Mouse (Mus musculus) stomach, embryonic 14.5 days (tissue): ENCODE results near the gene Fgd4. TPM values are rescaled to one million over a fixed set of nuclear protein-coding genes. Genes with fewer than 3 reads are reported as not detected.

Source experiments
- ATAC-seq: fragments of 200-750 bp; cut with Nextera tagmentation; 2 replicates; pipeline ENCODE4 v1.8.0; 2017; ENCODE audit warnings: low read depth, moderate TSS enrichment; ENCODE audit not compliant: insufficient number of reproducible peaks, insufficient read depth, low FRiP score
- H3K27ac ChIP-seq: fragments of 300-500 bp; sonication (generic); 2 replicates; pipeline ENCODE4 v1.5.1; 2014; ENCODE audit warnings: mild to moderate bottlenecking, low read length, moderate library complexity, mixed read lengths
- H3K27me3 ChIP-seq: fragments of 300-500 bp; sonication (generic); 2 replicates; pipeline ENCODE4 v1.6.1; 2014; ENCODE audit warnings: low read length, control low read depth, mixed read lengths; ENCODE audit not compliant: control insufficient read depth, insufficient read depth
- H3K36me3 ChIP-seq: fragments of 300-500 bp; sonication (generic); 2 replicates; pipeline ENCODE4 v1.6.1; 2014; ENCODE audit warnings: mild to moderate bottlenecking, control low read depth, low read length, moderate library complexity, mixed read lengths; ENCODE audit not compliant: control insufficient read depth, insufficient read depth
- H3K4me1 ChIP-seq: fragments of 300-500 bp; sonication (generic); 2 replicates; pipeline ENCODE4 v1.6.1; 2014; ENCODE audit warnings: low read length, control low read depth, mixed read lengths; ENCODE audit not compliant: control insufficient read depth, insufficient read depth
- H3K4me2 ChIP-seq: fragments of 300-500 bp; sonication (generic); replicated peaks from 2 replicates; pipeline ENCODE4 v1.6.1; 2014; ENCODE audit warnings: low read depth, low read length, control low read depth
- H3K4me3 ChIP-seq: fragments of 300-500 bp; sonication (generic); 2 replicates; pipeline ENCODE4 v1.5.1; 2014; ENCODE audit warnings: low read depth, low read length, control low read depth
- H3K9ac ChIP-seq: fragments of 300-500 bp; sonication (generic); replicated peaks from 2 replicates; pipeline ENCODE4 v1.6.1; 2014; ENCODE audit warnings: low read depth, mild to moderate bottlenecking, control low read depth, low read length, moderate library complexity, mixed read lengths
- H3K9me3 ChIP-seq: fragments of 300-500 bp; sonication (generic); 2 replicates; pipeline ENCODE4 v1.6.1; 2016; ENCODE audit warnings: low read depth, low read length, control low read depth; ENCODE audit not compliant: control insufficient read depth
- WGBS: fragments of 180-500 bp; shearing (Covaris S2); extraction: QIAGEN DNeasy Blood & Tissue Kit; methylation state at CpG from one replicate; pipeline ENCODE4 v1.1.7; 2014; 5-methylcytosine and 5-hydroxymethylcytosine counted together
- polyA plus RNA-seq: library from polyadenylated mRNA; unstranded; fragments of >200 nt; fragmentation: Nextera tagmentation; extraction: Ambion mirVana; gene quantifications from 2 replicates; pipeline ENCODE4 v1.2.1, GENCODE M21; 2014

The Fgd4 gene
- polyA plus RNA-seq, 1 experiment from 2014 or later, result 16.1 TPM

DNA sequence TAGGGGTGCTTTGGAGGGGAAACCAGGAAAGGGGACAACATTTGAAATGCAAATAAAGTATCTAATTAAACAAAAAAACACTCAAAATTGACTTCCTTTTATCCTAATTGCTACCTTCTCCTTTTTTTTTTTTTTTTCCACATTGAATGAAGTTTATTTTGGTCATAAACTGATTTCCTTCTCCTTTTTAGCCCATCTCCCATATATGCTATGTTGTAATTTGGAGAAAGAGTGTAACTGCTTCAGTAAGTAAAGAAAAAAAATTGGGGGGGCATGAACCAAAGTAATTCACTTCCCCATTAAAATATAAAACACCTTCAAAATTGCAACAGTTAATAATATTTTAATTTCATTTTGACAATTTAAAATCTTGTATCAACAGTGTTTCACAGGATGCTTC lies 25.8 kb downstream of the Fgd4 start:
- no peaks in the 10 kb centered on the region for H3K4me1 ChIP-seq
- no peak overlapping the region for H3K4me3 ChIP-seq
- no peak overlapping the region for H3K4me2 ChIP-seq
- H3K27ac ChIP-seq, result no peak overlapping the region
- H3K36me3 ChIP-seq, result no peaks in the 10 kb centered on the region
- H3K9me3 ChIP-seq, result no peaks in the 10 kb centered on the region
- no peak overlapping the region for H3K9ac ChIP-seq
- no peaks in the 10 kb centered on the region for H3K27me3 ChIP-seq
- ATAC-seq, result no peak

DNA sequence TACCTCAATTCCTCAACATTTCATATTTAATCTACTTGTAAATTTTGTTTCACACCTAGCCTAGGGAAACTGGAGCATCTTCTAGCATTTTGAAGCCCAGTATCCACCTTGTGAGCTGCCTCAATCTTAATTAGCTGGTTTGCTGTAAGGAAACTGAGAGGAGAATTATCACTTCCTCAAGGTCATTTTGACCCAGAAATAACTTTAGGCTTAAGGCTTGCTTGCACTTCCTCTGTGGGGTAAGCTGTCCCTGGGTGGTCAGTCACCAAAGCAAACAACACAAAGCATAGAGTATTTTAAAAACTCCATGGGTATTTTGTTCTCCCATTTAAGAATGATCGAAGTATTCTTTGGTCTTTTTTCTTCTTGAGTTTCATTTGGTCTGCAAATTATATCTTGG lies 27.2 kb downstream of the Fgd4 start:
- no peaks in the 10 kb centered on the region for H3K27me3 ChIP-seq
- H3K4me3 ChIP-seq, result no peak overlapping the region
- H3K9me3 ChIP-seq, result no peaks in the 10 kb centered on the region
- H3K9ac ChIP-seq, result no peak overlapping the region
- H3K4me1 ChIP-seq, result no peaks in the 10 kb centered on the region
- H3K36me3 ChIP-seq, result no peaks in the 10 kb centered on the region
- 89% methylated on average over 1 of the region's 1 CpGs for WGBS
- H3K27ac ChIP-seq, result no peak overlapping the region
- ATAC-seq, result no peak
- no peak overlapping the region for H3K4me2 ChIP-seq

DNA sequence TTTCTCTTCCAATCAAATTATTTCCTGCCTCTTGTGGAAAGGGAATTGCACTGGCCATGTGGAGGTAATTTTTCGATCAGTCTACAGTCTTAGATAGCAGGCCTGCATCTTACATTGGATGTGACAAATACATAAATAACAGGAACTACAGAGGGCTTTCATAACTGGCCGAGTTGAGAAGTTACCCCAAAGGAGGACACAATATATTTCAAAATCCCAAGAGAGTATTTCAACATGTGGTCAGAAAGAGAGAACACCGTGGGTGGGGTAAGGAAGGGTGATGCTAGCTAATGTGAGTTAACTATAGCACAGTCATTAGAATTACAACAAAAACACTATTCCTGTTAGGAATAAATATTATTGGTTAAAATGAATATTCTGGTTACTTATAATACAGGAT lies 29.0 kb downstream of the Fgd4 start:
- Histone ChIP-seq H3K4me3 (no peak overlapping the region), H3K4me2 (no peak overlapping the region), H3K4me1 (no peaks in the 10 kb centered on the region), H3K9me3 (no peaks in the 10 kb centered on the region), H3K27ac (no peak overlapping the region), H3K36me3 (no peaks in the 10 kb centered on the region), H3K9ac (no peak overlapping the region), H3K27me3 (no peaks in the 10 kb centered on the region)
- WGBS, result 81% methylated on average over 3 of the region's 3 CpGs
- no peak for ATAC-seq

GRCm38 (mm10) chr16:16566786-16567185 lies 33.6 kb downstream of the Fgd4 start:
- Histone ChIP-seq H3K4me1 (no peaks in the 10 kb centered on the region), H3K4me2 (no peak overlapping the region), H3K27me3 (no peaks in the 10 kb centered on the region), H3K27ac (no peak overlapping the region), H3K4me3 (no peak overlapping the region), H3K36me3 (no peaks in the 10 kb centered on the region), H3K9ac (no peak overlapping the region), H3K9me3 (no peaks in the 10 kb centered on the region)
- ATAC-seq, result no peak
- WGBS, result 52% methylated on average over 1 of the region's 1 CpGs

- Histone ChIP-seq H3K36me3 (no peaks in the 10 kb centered on the region), H3K4me3 (no peak overlapping the region), H3K4me1 (no peaks in the 10 kb centered on the region), H3K27me3 (no peaks in the 10 kb centered on the region), H3K9me3 (no peaks in the 10 kb centered on the region), H3K4me2 (no peak overlapping the region), H3K27ac (no peak overlapping the region), H3K9ac (no peak overlapping the region)
- WGBS, result 85% methylated on average over 5 of the region's 5 CpGs
- no peak for ATAC-seq
Measured at GRCm38 (mm10) chr16:16566215-16566614, 34.1 kb downstream of the Fgd4 start.

DNA sequence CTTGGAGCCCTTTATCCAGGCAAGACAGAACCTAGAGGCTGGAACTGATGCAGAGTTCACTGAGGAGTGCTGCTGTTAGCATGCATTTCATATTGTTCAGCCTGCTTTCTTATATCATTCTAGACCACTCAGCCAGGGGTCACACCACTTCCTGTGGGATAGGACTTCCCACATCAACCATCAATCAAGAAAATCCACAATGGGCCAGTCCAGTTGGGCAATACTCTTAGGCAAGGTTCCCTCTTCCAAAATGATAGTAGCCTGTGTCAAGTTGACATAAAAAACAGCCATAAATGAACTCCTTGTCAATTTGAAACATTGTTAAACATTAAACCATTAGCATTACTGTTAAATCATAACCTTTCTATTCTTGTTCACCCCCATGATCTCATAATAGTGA lies 34.6 kb downstream of the Fgd4 start:
- Histone ChIP-seq H3K36me3 (no peaks in the 10 kb centered on the region), H3K4me2 (no peak overlapping the region), H3K27me3 (no peaks in the 10 kb centered on the region), H3K4me1 (no peaks in the 10 kb centered on the region), H3K27ac (no peak overlapping the region), H3K9me3 (no peaks in the 10 kb centered on the region), H3K9ac (no peak overlapping the region), H3K4me3 (no peak overlapping the region)
- ATAC-seq, result no peak

- H3K27ac ChIP-seq, result peak overlapping the region; percentile 33; the same call in 1 of the 2 replicates
- no peaks in the 10 kb centered on the region for H3K9me3 ChIP-seq
- no peak overlapping the region for H3K9ac ChIP-seq
- no peaks in the 10 kb centered on the region for H3K4me1 ChIP-seq
- H3K4me2 ChIP-seq, result no peak overlapping the region
- H3K27me3 ChIP-seq, result no peaks in the 10 kb centered on the region
- ATAC-seq, result no peak
- no peak overlapping the region for H3K4me3 ChIP-seq
- H3K36me3 ChIP-seq, result no peaks in the 10 kb centered on the region
Measured at GRCm38 (mm10) chr16:16560718-16561117, 39.6 kb downstream of the Fgd4 start.

GRCm38 (mm10) chr16:16559878-16560531 lies 40.3 kb downstream of the Fgd4 start:
- H3K9me3 ChIP-seq, result no peaks in the 10 kb centered on the region
- ATAC-seq, result peak; percentile 98
- H3K9ac ChIP-seq, result no peak overlapping the region
- H3K27ac ChIP-seq, result peak overlapping the region; percentile 80
- no peaks in the 10 kb centered on the region for H3K27me3 ChIP-seq
- H3K4me3 ChIP-seq, result peak overlapping the region; percentile 15; the same call in 1 of the 2 replicates
- WGBS, result 10% methylated on average over 9 of the region's 9 CpGs
- peak overlapping the region; percentile 25 for H3K4me2 ChIP-seq
- no peaks in the 10 kb centered on the region for H3K4me1 ChIP-seq
- H3K36me3 ChIP-seq, result no peaks in the 10 kb centered on the region
